Mouse (Mus musculus) liver, embryonic 14.5 days (tissue): ENCODE results near the gene Smlr1.

ENCODE experiments used
- CTCF ChIP-seq: IDR thresholded peaks from 2 replicates; pipeline ENCODE4 v1.5.1; 2016; ENCODE audit warnings: antibody characterized with exemption, low read depth, control low read depth
- EP300 ChIP-seq: IDR thresholded peaks from 2 replicates; pipeline ENCODE4 v1.6.1; 2016; ENCODE audit warnings: antibody characterized with exemption, low read depth

DNA sequence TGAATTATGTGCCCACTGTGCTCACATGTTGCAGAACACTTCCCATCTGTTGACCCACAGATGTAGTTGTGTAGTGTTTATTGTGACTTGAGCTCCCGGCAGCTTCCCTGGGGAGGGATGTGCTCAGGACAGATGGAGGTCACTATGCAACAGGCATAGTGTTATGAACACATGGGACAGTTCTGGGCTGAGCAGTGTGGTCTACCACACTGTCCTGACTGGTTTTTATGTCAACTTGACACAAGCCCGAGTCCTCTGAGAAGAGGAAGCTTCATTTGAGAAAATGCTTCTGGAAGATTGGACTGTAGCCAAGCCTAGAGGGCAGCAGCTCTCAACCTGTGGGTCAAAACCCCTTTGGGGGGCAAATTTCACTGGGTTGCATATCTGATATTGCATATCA lies 3.0 kb downstream of the Smlr1 start:
- TF ChIP-seq CTCF = no peak
- TF ChIP-seq EP300 = no peak
